Comparison of ENCODE assay signal across 20 mouse cellular contexts in genomic region chr9:54566958-54567357, GRCm38 (mm10). TPM values are rescaled to one million over a fixed set of nuclear protein-coding genes. Genes with fewer than 3 reads are reported as not detected.
DNase-seq lines count a peak whose midpoint lies in the region; ATAC-seq and TF ChIP-seq lines count a peak whose summit lies in the region.
"Had no signal": no experiment of that assay in that cellular context is flagged by ENCODE, and none has a peak within 500 bp of the region (broad histone marks: within the 10 kb centered on the region; RNA-seq: fewer than 3 reads in every experiment).

No protein-coding gene starts in this region.

- ATAC-seq in kidney, embryonic 15.5 days (replicated peaks; ENCODE audit: low FRiP score): no peak; the same call in 1 of the 2 replicates
- no peak for ATAC-seq in lung, embryonic 14.5 days (ENCODE audit: insufficient read depth)
- peak; percentile 39 for ATAC-seq in megakaryocyte progenitor cell, adult 5-6 weeks (replicated peaks; ENCODE audit: poor library complexity)
- no peak for ATAC-seq in monocyte, adult 5-6 weeks (replicated peaks; ENCODE audit: insufficient number of reproducible peaks, low FRiP score, low TSS enrichment, poor library complexity, severe bottlenecking)
- ATAC-seq: forebrain, embryonic 14.5 days; midbrain, embryonic 16.5 days had no signal

- H3K36me3 ChIP-seq in kidney, embryonic 15.5 days: no peaks in the 10 kb centered on the region
- no peaks in the 10 kb centered on the region for H3K36me3 ChIP-seq in lung, embryonic 14.5 days (ENCODE audit: insufficient read depth)
- H3K36me3 ChIP-seq in heart, embryonic 10.5 days: no peaks in the 10 kb centered on the region
- H3K36me3 ChIP-seq: neural tube, embryonic 12.5 days had no signal

- WGBS in kidney, embryonic 15.5 days: 50% methylated on average over 4 of the region's 4 CpGs
- 45% methylated on average over 4 of the region's 4 CpGs for WGBS in lung, embryonic 14.5 days
- 51% methylated on average over 4 of the region's 4 CpGs for WGBS in heart, embryonic 10.5 days

- no peaks in the 10 kb centered on the region for H3K27me3 ChIP-seq in kidney, embryonic 15.5 days
- H3K27me3 ChIP-seq in lung, embryonic 14.5 days (ENCODE audit: insufficient read depth, low read length): no peaks in the 10 kb centered on the region
- H3K27me3 ChIP-seq in heart, embryonic 10.5 days (ENCODE audit: insufficient read depth, poor library complexity, severe bottlenecking): no peaks in the 10 kb centered on the region
- H3K27me3 ChIP-seq: neural tube, embryonic 12.5 days had no signal

- H3K9me3 ChIP-seq in kidney, embryonic 15.5 days (replicated peaks): no peaks in the 10 kb centered on the region
- H3K9me3 ChIP-seq in lung, embryonic 14.5 days (ENCODE audit: low read depth, low read length): no peaks in the 10 kb centered on the region
- H3K9me3 ChIP-seq in heart, embryonic 10.5 days: no peaks in the 10 kb centered on the region
- H3K9me3 ChIP-seq: neural tube, embryonic 12.5 days had no signal

- peak overlapping the region; percentile 58 for H3K27ac ChIP-seq in kidney, embryonic 15.5 days
- H3K27ac ChIP-seq in lung, embryonic 14.5 days (ENCODE audit: low read depth): no peak overlapping the region
- H3K27ac ChIP-seq in heart, embryonic 10.5 days: no peak overlapping the region
- H3K27ac ChIP-seq: heart, adult 2 months; left cerebral cortex, adult 2 months; neural tube, embryonic 12.5 days had no signal

- no peak overlapping the region for H3K4me2 ChIP-seq in kidney, embryonic 15.5 days
- H3K4me2 ChIP-seq in lung, embryonic 14.5 days: no peak overlapping the region
- H3K4me2 ChIP-seq: neural tube, embryonic 12.5 days had no signal

- no peak overlapping the region for H3K4me3 ChIP-seq in kidney, embryonic 15.5 days (replicated peaks)
- H3K4me3 ChIP-seq in lung, embryonic 14.5 days (ENCODE audit: low read depth, low read length): no peak overlapping the region
- H3K4me3 ChIP-seq in heart, embryonic 10.5 days: no peak overlapping the region
- H3K4me3 ChIP-seq: heart, adult 2 months; left cerebral cortex, adult 2 months; neural tube, embryonic 12.5 days had no signal

- H3K9ac ChIP-seq in kidney, embryonic 15.5 days: no peak overlapping the region
- no peak overlapping the region for H3K9ac ChIP-seq in lung, embryonic 14.5 days
- H3K9ac ChIP-seq: neural tube, embryonic 12.5 days had no signal

- peaks cover 5% of the 10 kb centered on the region; the same call in 1 of the 2 replicates for H3K4me1 ChIP-seq in kidney, embryonic 15.5 days
- H3K4me1 ChIP-seq in lung, embryonic 14.5 days (ENCODE audit: insufficient read depth): no peaks in the 10 kb centered on the region
- H3K4me1 ChIP-seq in heart, embryonic 10.5 days: no peaks in the 10 kb centered on the region
- H3K4me1 ChIP-seq: neural tube, embryonic 12.5 days had no signal

- no peak for TF ChIP-seq CTCF in lung, embryonic 14.5 days (IDR thresholded peaks at IDR 0.05; ENCODE audit: low read depth)

- no peak for DNase-seq in kidney, adult 8-10 months
- peak; percentile 88 for DNase-seq in gonadal fat pad, adult 2 months (ENCODE audit: low read depth)
- peak; percentile 28 for DNase-seq in lung, embryonic 14.5 days
- DNase-seq in heart, embryonic 10.5 days (ENCODE audit: low spot score): no peak
- DNase-seq in spleen, postnatal 4 days (ENCODE audit: low spot score in 2 of 2): no peak
- DNase-seq: B cell, adult 2 months; cerebellum, adult 2 months; heart, adult 2 months; heart, postnatal 14 days; liver; right cerebral cortex, postnatal 4 days had no signal

RNA-seq across cellular contexts. Expression of gene Cib2, which starts 6.9 kb away (rescaled TPM):
- 15.9 and 17.4 TPM in 2 replicates for polyA plus RNA-seq in kidney, embryonic 15.5 days (2015; fragmentation: Nextera tagmentation; extraction: Ambion mirVana)
- polyA plus RNA-seq in gonadal fat pad, adult 2 months (2012; rRNA removed): 42.8 and 86.0 TPM in 2 replicates
- 14.1 and 15.3 TPM in 2 replicates for polyA plus RNA-seq in lung, embryonic 14.5 days (2014; fragmentation: Nextera tagmentation; extraction: Ambion mirVana)
- 2.0 and 2.4 TPM in 2 replicates for total RNA-seq in megakaryocyte progenitor cell, adult 5-6 weeks (2015)
- total RNA-seq in megakaryocyte progenitor cell, adult 5-6 weeks (2017): 1.2 and 1.3 TPM in 2 replicates
- total RNA-seq in monocyte, adult 5-6 weeks (2017): 0.39 to 2.2 TPM (median 2.2 TPM) in 3 replicates
- 2.9 and 5.5 TPM in 2 replicates for polyA plus RNA-seq in heart, embryonic 10.5 days (2016; fragmentation: Nextera tagmentation; extraction: Ambion mirVana)
- total RNA-seq: common myeloid progenitor, adult 5-6 weeks had no signal

RNA-seq across cellular contexts. Expression of gene Idh3a, which starts 19.2 kb away (rescaled TPM):
- polyA plus RNA-seq in kidney, embryonic 15.5 days (2015; fragmentation: Nextera tagmentation; extraction: Ambion mirVana): 139 and 158 TPM in 2 replicates
- polyA plus RNA-seq in gonadal fat pad, adult 2 months (2012; rRNA removed): 64.5 and 104 TPM in 2 replicates
- 106 and 112 TPM in 2 replicates for polyA plus RNA-seq in lung, embryonic 14.5 days (2014; fragmentation: Nextera tagmentation; extraction: Ambion mirVana)
- total RNA-seq in megakaryocyte progenitor cell, adult 5-6 weeks (2015): 126 and 142 TPM in 2 replicates
- total RNA-seq in megakaryocyte progenitor cell, adult 5-6 weeks (2017): 74.5 and 85.5 TPM in 2 replicates
- 26.1 to 29.5 TPM (median 26.3 TPM) in 3 replicates for total RNA-seq in monocyte, adult 5-6 weeks (2017)
- polyA plus RNA-seq in heart, embryonic 10.5 days (2016; fragmentation: Nextera tagmentation; extraction: Ambion mirVana): 348 and 488 TPM in 2 replicates

RNA-seq across cellular contexts. Expression of gene Sh2d7, which starts 28.2 kb away (rescaled TPM):
- polyA plus RNA-seq in kidney, embryonic 15.5 days (2015; fragmentation: Nextera tagmentation; extraction: Ambion mirVana): not detected in 2 replicates
- polyA plus RNA-seq in gonadal fat pad, adult 2 months (2012; rRNA removed): 0.04 TPM in 1 of 2 replicates, not detected in the other
- not detected in 2 replicates for polyA plus RNA-seq in lung, embryonic 14.5 days (2014; fragmentation: Nextera tagmentation; extraction: Ambion mirVana)
- total RNA-seq in megakaryocyte progenitor cell, adult 5-6 weeks (2015): not detected in 2 replicates
- not detected in 2 replicates for total RNA-seq in megakaryocyte progenitor cell, adult 5-6 weeks (2017)
- 2.4 TPM in 1 of 3 replicates, not detected in the others for total RNA-seq in monocyte, adult 5-6 weeks (2017)
- polyA plus RNA-seq in heart, embryonic 10.5 days (2016; fragmentation: Nextera tagmentation; extraction: Ambion mirVana): not detected in 2 replicates
- total RNA-seq: common myeloid progenitor, adult 5-6 weeks; gastrocnemius, adult 18-20 months; heart, adult 2 months; heart, postnatal 14 days had no signal
- polyA plus RNA-seq: cerebellum, adult 2 months; midbrain, embryonic 16.5 days; neural tube, embryonic 12.5 days had no signal

Comparison
In these comparisons a context has a peak if more than half of its experiments do, and no peak if none do; other contexts are left out.
1. DNase-seq: peak in gonadal fat pad, adult 2 months (single experiment) and lung, embryonic 14.5 days (single experiment); none in kidney, adult 8-10 months (0 of 2), heart, embryonic 10.5 days (single experiment) and spleen, postnatal 4 days (0 of 2).